Mouse (Mus musculus) heart, adult 2 months (tissue): ENCODE data around the gene Lbhd1.

Experiments
- CTCF ChIP-seq: fragments of 200-600 bp; IDR thresholded peaks from 2 replicates; pipeline ENCODE4 v1.8.1; 2022; ENCODE audit warnings: antibody characterized with exemption, mild to moderate bottlenecking, moderate library complexity
- EP300 ChIP-seq: fragments of 200-500 bp; IDR thresholded peaks from 2 replicates; pipeline ENCODE4 v1.6.1; 2011; ENCODE audit warnings: low read depth, low read length, control low read depth; ENCODE audit not compliant: insufficient read depth

- no peak for TF ChIP-seq CTCF
- TF ChIP-seq EP300: peak; percentile 81
Measured at GRCm38 (mm10) chr19:8892829-8893766, 9.6 kb downstream of the Lbhd1 start, which contains the start of gene Ints5.
